Mouse (Mus musculus) cerebellum, postnatal 14 days (tissue): ENCODE data around the gene Macrod1.
"Not testable (repeated sequence)": the region's sequence is repeated elsewhere in the genome, so short reads cannot be mapped to it uniquely, and the experiment has no call there.

Experiments used
- DNase-seq, 2 experiments: peaks; one replicate each; pipeline ENCODE4 v3.0.0; 2021; ENCODE audit warnings: mixed read lengths in 2 of 2

The Macrod1 gene

DNA sequence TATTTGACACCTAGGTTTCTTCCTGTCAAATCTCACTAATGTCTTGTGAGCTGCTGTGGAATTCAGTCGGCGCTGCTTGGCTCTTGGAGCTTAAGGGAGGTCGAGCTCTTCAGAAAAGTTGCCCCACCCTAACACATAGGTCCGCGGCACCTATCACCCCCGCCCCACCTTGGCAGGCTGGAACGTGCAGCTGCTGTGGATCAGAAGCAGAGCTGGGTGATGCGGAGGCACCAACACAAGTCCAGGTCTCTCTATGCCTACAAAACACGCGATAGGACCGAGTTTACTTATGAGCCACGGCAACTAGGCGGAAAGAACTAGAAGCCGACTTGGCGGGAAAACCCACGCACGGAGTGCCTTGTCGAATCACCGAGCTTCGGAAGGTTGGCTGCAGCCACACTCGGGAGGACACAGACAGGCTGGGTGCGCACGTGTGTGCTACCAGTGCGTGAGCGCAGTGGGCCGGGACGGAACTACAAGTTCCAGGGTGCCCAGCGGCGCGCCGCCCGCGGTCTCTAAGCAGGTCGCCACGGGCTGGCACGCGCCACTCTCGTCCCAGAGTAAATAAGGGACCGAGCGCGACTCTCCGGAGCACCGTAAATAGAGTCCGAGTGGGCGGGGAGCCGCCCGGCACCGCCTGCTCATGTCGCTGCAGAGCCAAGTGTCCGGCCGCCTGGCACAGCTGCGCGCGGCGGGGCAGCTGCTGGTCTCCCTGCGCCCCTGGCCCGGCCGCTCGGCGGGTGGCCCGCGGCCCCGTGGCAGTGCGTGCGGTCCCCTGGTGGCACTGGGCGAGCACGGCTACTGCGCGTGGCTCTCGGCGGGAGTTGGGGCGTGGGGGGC lies at the start of gene Macrod1:
TSS of gene Macrod1 (plus strand) at position 563 of the 840 bp plus-strand sequence.
- peak; percentile 76 to 80 for DNase-seq

DNA sequence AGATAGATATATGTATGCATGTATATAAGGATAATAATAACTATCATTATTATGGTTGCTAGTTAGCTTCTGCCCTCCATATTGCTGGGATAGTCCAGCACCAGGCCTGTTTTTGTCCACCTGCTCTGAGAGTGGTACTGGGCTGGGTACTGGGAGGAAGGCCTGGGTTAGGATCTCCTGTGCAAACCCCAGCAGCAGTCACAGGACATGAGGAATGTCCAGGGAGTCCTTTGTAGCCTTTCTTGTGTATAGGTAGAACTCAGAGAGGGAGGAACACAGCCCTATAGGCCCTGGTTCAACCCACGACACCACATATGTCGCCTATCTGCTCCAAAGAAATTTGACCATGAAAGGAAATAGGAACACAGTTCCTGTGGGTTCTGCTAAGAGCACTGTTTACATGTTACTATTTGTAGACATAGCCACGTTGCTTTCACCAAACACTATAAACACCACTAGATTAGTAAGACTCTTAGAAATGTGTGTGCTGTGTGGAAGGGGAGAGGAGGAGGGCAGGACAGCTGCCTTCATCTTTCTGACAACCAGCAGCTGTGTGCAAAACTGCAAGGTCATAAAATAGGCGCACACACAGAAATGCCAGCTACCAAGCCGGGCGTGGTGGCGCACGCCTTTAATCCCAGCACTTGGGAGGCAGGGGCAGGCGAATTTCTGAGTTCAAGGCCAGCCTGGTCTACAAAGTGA lies 49.6 kb upstream of the Macrod1 start:
- no peak for DNase-seq

GRCm38 (mm10) chr19:7012426-7012825 lies 44.2 kb upstream of the Macrod1 start:
- no peak for DNase-seq

DNA sequence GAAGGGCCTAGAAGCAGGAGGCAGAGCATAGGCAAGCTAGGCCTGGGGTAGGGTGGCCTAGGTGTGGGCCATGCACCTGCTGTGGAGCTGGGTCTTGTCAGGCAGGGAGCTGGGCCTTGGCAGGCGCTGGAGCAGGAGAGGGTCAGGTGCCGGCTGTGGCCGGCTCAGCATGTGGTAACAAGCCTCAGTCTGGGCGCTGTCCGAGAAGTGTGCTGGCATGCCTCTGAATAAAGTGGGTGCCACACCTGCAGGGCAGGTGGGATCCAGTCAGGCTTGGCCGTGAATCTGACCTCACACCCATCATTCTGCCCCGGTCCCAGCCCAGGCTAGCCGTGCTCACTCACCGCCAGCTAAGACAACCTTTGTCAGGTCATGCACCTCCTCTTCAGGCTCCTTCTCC lies 42.6 kb upstream of the Macrod1 start:
- DNase-seq, result no peak

DNA sequence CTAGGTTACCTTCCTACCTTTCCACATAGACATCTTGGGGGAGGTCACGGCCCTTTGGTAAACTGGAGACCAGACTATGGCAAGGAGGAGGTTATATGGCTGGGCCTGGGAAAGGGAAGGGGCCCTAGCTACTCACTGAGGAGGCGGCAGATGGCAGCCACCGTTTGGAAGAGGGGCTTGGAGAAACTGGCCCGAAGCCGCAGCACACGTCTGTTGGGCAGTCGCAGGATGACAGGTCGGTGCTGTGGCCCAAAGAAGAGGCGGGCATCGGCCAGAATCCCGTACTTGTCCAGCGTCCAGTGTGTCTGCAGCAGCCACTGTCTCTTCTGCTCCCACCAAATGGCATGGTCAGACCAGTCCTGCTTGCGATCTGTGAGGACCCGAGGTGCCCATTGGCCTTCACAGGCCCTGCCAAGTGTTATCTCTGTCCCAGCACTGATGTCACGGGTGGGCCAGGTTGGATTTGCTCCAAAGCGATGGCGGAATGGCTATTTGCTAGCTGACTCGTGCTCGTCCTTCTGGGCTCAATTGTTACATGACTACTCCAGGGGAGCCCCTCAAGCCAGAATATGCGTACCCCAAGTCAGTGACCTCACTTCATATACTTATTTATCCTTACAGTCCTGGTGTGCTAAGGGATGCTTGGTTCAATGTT lies 42.0 kb upstream of the Macrod1 start:
- DNase-seq, result peak; percentile 55 to 78

DNA sequence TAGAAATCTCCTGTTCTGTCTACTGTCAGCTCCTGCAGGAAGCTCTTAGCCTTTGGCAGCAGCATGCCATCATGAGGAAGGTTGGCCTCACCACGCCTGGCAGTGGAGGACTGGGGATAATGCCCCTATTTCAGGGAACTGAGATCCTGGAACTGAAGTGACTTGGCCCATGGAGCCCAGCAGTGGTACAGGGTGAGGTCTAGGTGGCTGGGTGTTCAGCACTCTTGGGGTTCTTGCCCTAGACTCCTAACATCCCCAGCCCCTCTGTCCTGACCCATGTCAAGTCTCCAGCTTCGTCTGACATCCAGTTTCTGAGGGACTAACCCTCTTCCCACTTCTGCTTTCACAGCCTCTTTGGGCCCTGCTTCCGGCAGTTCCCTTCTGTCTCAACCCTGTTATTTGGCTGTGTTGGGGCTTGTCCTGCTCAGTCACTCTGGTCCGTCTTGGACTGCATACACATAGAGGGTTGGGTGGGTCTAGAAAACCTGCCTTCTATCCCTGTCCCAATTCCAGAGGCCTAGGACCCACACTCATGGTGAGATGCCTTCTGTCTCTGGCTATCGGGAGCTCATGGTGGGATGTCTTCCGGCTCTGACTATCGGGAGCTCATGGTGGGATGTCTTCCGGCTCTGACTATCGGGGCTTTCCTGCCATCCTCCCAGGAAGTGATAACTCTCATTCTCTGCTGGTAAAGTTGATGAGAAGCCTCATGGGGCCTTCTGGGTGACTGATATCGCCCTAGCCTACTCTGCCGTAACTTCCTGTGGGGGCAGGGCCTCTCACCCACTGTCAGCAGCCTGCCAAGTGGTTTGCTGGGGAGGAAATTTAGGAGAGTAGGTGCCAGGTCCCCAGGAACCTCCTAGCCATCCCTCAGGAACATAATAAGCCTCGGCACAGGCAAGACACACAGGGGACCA lies 38.8 kb upstream of the Macrod1 start:
- no peak for DNase-seq

- no peak for DNase-seq
Observed at GRCm38 (mm10) chr19:7018546-7018945, 38.1 kb upstream of the Macrod1 start.

DNA sequence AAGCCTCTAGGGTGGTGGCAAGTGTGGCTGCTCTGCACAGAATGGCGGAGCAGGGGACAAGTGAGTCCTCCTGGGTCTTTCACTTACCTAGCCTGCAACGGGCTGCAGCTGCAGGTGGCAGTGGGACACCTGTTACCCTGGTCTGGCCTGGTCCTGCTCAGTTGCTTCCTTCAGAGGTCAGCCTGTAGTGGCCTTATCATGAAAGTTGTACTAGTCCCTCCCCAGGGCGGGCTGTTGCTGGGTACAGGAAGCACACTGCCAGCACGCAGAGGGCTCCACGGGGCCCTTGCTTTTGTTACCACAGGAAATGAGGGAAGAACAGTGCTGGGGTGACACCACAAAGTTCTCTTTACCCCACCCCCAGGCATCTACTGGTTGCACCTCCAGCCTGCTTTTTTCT lies 37.4 kb upstream of the Macrod1 start, which contains the start of gene Fermt3:
TSS of gene Fermt3 (minus strand) at position 279 of the 400 bp plus-strand sequence.
- DNase-seq, result no peak

GRCm38 (mm10) chr19:7020224-7020641 lies 36.4 kb upstream of the Macrod1 start:
- DNase-seq, result peak; percentile 80 to 83

- DNase-seq, result no peak
Observed at GRCm38 (mm10) chr19:7029531-7029930, 27.1 kb upstream of the Macrod1 start.

DNA sequence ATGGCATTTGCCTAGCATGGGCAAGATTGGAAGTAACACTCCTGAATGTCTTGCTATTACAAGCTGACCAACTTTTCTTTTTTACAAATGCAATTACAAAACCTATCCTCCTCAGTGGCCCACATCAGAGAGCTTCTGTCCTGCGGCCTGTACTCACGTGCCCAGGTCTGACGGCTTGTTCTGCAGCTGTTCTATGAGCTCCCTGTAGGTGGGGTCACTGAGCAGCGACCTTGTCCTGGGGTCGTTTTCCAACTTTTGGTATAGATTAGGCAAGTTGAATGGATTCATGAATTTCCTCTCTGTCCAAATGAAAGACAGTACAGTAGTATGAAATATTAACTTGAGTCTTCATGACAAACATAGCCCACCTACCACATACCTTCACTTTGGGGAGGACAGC lies 22.6 kb upstream of the Macrod1 start:
- no peak for DNase-seq

GRCm38 (mm10) chr19:7039088-7039720 lies 17.4 kb upstream of the Macrod1 start:
- peak; percentile 74 to 83 for DNase-seq

GRCm38 (mm10) chr19:7039841-7040636 lies 16.6 kb upstream of the Macrod1 start, which contains the start of gene Stip1:
TSS of gene Stip1 (minus strand) at chr19:7039967.
- DNase-seq, result peak; percentile 99

- no peak for DNase-seq
Observed at GRCm38 (mm10) chr19:7040637-7041130, 15.9 kb upstream of the Macrod1 start.

DNA sequence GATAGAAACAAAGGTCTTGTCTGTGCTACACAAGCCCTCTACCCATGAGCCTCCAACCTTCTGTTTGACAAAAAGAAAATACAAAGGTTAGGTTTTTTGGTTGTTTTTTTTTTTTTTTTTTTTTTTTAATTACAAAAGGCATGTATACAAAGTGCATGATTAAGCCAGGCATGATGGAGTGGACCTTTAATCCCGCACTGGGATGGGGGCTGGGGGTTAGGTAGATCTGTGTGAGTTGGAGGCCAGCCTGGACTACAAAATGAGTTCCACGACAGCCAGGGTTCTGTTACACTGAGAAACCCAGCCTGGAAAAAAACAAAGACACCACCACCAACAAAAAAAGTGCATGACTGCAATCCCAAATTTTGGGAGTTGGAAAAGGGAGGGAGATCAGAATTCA lies 15.4 kb upstream of the Macrod1 start:
- DNase-seq, result peak in 1 of 2 experiments; percentile 21

GRCm38 (mm10) chr19:7044279-7044678 lies 12.3 kb upstream of the Macrod1 start:
- DNase-seq, result no peak

DNA sequence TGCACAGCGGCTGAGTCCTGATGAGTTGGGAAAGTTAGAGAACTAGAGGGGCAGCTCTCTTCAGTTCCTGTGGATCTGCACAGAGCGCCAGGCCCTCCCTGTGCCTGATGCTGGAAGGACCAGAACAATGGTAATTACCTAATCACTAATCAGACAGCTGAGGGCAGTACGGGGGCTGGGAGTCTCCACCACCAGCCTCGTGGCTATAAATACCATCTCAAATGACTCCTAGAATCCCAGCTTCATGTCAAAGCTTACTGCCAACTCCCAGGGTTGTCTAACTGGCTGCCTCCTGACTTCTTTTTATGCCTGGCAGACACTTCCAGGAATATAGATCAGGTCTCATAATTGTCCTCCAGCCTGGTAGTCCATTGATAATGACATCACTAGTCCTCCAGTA lies 11.9 kb upstream of the Macrod1 start:
- no peak for DNase-seq

DNA sequence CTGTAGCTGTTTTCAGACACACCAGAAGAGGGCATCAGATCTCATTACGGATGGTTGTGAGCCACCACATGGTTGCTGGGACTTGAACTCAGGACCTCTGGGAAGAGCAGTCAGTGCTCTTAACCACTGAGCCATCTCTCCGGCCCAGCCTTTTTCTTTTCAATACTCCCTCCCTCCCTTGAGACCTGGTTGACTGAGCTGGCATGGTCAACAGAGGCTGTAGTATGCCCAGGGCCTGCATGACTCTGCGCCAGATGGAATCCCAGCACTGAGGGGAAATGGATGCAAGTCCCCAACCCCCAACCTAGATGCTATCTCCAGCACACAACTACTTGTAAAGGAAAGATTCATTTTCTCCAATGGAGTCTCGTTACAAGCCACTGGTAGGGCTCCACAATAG lies 3.2 kb upstream of the Macrod1 start:
- DNase-seq, result not testable (repeated sequence)

DNA sequence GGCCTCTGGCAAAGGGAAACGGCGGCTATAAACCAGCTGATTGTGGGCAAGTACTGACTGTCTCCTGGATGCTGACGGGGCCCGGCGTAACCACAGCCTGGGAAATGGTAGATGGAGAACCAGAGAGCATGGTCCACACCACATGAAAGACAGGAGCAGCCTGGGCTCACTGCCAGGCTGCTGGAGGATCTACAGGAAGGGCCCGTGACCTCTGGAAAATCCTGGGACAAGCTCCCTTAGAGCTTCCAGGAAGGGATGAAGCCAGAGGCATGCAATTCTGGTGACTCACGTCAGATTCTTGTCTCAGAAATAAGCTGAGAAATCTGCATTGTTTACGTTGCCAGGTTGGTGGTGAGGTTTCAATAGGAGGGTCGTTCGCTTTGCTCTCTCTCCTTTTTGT lies 1.8 kb upstream of the Macrod1 start:
- no peak for DNase-seq

GRCm38 (mm10) chr19:7055173-7055572 lies 1.4 kb upstream of the Macrod1 start:
- DNase-seq, result no peak
